Mouse (Mus musculus): ENCODE results near the gene Prickle2. TPM values are rescaled to one million over a fixed set of nuclear protein-coding genes. Genes with fewer than 3 reads are reported as not detected.
A peak's percentile ranks its signal among the peaks of the same experiment; 100 is the strongest.

Gene Prickle2
- total RNA-seq, 2 experiments from 2014 or later, result 208 to 212 TPM

DNA sequence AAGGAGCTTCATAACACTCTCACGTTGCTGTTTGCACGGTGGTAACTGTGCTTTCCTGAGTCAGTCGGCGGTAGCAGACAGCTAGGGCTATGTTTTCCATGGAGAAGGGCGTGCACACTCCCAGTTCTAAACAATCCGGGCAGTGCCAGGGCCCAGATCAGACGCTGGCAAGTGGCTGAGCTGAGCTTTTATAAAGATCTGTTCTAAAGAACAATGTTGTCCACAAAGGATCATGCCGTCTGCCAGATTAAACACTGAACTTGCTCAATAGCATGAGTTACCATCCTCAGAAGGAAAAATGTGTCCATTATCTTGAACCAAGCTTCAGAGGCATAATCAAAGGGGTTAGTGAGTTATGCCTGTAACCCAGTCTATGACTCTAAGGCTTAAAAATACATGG, 300.4 kb downstream of the Prickle2 start:
- Histone ChIP-seq H3K27ac (peak overlapping the region; percentile 53), H3K4me3 (no peak overlapping the region)
- TF ChIP-seq CTCF (conservative IDR thresholded peaks at IDR 0.05), result no peak
- no peak for DNase-seq (ENCODE audit: low spot score in 2 of 2)

DNA sequence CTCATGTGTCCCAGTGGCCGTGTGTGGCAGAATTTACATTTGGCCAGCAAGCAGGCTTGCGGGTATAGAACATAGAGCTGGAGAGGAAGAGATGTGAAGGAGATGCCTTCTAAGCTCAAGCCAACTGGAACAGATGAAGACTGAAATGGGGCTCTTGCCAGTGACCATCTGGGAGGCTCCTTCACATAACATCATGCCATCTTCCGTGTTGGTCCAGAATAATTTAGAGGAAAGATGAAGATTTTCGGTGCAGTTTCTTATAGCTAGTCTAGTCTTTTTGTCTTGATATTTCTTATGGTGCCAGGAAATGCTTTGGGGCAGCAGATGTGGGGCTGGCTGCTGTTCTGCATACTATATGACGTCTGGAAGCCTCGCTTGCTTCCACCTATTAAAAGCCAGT, 308.1 kb downstream of the Prickle2 start:
- no peak for TF ChIP-seq CTCF (conservative IDR thresholded peaks at IDR 0.05)
- DNase-seq (ENCODE audit: low spot score in 2 of 2), result peak in 1 of 2 experiments; percentile 51
- H3K27ac ChIP-seq, result peak overlapping the region; percentile 71; the same call in 1 of the 2 replicates

DNA sequence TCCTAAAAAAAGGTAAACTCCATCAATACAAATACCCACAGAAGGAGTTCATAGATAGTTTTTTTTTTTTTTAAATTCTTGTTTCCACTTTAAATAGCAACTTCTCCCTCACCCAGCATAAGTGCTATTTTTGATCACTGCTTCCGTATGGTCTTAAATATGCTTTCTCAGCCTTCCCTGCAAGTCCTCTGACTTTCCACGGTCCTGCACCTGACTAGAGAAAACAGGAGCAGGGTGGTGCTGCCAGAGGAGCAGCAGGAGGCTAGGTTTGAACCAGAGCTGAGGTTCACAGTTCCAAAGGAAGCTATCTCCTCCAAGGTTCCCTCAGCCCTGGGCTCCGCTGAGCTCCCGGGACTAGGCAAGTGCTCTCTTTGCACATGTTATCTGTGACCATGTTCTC, 310.4 kb downstream of the Prickle2 start:
- H3K4me3 ChIP-seq, result no peak overlapping the region
- no peak for DNase-seq (ENCODE audit: low spot score in 2 of 2)
- TF ChIP-seq CTCF (conservative IDR thresholded peaks at IDR 0.05), result no peak
- peak overlapping the region; percentile 71 for H3K27ac ChIP-seq

More for the DNA sequence above, 308.1 kb downstream of the Prickle2 start:
- no peak overlapping the region for H3K4me3 ChIP-seq

DNA sequence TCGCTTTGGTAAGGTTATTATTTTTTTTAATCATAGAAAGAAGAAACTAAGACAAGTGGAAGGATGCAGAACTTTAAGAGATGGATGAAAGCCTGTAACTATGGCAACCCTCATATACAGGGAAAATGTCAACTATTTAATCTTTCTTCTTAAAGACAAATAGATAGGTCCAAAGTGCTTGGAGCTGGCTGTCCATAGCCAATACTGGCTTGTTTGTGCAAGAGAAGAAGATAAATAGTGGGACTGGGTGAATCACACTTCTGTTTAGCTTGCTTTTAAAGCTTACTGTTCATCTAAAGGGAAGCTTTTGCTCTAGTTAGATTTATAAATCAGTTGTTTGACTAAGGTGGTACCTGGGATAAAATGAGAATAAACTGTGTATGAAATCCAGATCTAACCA, 310.8 kb downstream of the Prickle2 start:
- no peak for DNase-seq (ENCODE audit: low spot score in 2 of 2)
- peak overlapping the region; percentile 71; the same call in 1 of the 2 replicates for H3K27ac ChIP-seq

DNA sequence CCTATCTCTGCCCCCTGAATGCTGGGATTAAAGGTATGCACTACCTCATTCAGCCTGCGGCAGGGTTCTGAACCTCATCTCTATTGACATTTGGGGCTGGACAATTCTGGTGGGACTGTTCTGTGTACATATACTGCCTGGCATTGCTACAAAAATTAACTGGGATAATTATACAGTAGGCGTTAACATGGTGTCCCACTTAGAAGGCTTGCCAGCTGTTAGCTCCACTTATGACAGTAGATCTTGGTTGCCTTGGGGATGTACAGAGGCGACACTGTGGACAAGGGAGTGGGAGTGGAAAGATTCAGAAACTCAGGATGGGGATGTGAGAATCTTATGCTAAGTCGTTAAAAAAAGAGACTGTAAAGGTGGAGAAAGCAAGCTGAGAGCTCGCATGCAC, 311.3 kb downstream of the Prickle2 start:
- no peak for DNase-seq (ENCODE audit: low spot score in 2 of 2)
- Histone ChIP-seq H3K4me3 (no peak overlapping the region), H3K27ac (peak overlapping the region; percentile 46; the same call in 1 of the 2 replicates)
- no peak for TF ChIP-seq CTCF (conservative IDR thresholded peaks at IDR 0.05)

More for the DNA sequence above, 310.8 kb downstream of the Prickle2 start:
- TF ChIP-seq CTCF (conservative IDR thresholded peaks at IDR 0.05), result no peak
- no peak overlapping the region for H3K4me3 ChIP-seq

DNA sequence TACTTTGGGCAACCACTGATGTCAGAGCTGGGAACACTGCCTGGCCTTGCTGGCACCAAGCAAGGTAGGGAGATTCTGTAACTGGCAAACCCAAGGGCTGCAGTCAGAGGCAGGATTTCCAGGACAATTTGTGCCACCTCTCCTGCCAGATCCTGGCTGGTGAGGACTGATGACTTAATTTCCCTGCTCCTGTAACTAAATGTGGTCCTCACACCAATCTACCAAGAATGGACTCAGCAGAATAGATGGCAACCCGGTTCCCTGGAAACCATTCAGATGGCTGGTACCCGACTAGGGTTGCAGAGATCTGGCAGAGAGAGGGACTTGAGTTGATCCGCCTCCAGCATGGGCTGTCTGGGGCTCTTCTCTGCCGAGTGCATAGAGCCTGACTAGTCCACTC, 315.6 kb downstream of the Prickle2 start:
- peak overlapping the region; percentile 64 for H3K27ac ChIP-seq
- peak in 1 of 2 experiments; percentile 48 for DNase-seq (ENCODE audit: low spot score in 2 of 2)
- TF ChIP-seq CTCF (conservative IDR thresholded peaks at IDR 0.05), result no peak
- H3K4me3 ChIP-seq, result no peak overlapping the region

DNA sequence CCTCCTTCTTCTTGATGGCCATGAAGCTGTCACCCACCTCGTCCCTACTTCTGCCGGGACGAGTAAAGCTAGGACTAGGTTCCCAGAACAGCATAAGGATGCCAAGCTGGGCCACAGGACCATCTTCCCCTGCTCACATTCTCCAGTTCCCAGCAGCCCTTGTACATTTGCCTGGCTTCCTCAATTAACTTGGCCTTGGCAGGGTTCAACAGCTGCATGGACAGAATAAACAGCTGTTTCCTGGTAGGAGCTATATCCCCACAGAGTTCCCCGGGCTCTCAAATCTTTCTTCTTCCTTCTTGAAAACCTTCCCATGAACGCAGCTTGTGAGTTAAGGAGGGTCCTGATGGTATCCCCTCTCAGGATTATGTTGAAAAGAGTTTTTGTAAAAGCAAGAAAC, 317.3 kb downstream of the Prickle2 start:
- TF ChIP-seq CTCF (conservative IDR thresholded peaks at IDR 0.05), result no peak
- DNase-seq (ENCODE audit: low spot score in 2 of 2), result no peak
- Histone ChIP-seq H3K27ac (no peak overlapping the region), H3K4me3 (no peak overlapping the region)

DNA sequence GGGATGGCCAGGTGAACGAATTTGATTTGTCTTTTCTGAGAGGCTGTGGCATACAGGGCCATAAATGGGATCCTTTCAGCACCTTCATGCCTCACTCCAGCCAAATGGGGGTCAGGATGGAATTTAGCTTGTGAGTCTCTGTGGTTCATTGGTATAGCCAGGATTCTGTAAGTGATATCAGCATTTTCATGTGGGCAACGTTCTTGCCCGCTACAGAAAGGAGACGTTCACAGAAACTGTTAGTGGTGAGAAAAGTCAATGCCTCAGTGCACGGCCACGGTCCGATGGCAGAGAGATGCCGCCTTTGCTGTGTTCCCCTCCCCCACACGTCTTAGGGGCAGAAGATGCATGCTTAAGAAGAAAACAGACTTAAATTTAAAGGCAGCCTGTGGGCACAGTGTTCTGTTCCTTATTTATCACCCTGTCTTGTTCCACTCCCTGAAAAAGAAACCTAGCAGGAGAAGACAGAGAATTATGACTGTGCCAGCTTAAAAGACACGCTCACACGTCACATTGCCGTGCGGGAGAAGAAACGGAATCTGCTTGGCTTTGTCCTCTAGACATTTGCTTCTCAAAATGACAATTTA, 322.7 kb downstream of the Prickle2 start:
- H3K27ac ChIP-seq, result peak overlapping the region; percentile 40; the same call in 1 of the 2 replicates
- peak in 1 of 2 experiments; percentile 25 for DNase-seq (ENCODE audit: low spot score in 2 of 2)
- TF ChIP-seq CTCF (conservative IDR thresholded peaks at IDR 0.05), result no peak
- H3K4me3 ChIP-seq, result no peak overlapping the region

DNA sequence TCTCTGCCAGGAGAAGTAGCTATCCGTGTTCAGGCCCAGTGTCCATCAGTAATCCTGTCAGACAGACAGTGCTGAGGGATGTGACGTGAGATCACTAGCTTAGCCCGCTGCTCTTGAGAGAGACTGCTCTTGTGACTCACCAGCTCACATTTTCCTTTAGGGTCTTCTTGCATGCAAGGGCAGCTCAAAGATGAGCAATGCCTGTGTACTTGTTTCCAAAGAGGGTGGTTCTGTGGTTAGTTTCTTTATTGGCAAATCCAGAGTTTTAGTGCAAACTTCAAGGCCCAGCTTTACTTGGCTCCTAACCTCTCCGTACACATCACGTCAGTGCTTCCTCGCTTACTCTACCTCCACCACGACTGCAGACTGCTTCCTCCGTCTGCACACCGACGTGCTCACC, 324.9 kb downstream of the Prickle2 start:
- H3K4me3 ChIP-seq, result no peak overlapping the region
- no peak for DNase-seq (ENCODE audit: low spot score in 2 of 2)
- TF ChIP-seq CTCF (conservative IDR thresholded peaks at IDR 0.05), result no peak
- peak overlapping the region; percentile 10; the same call in 1 of the 2 replicates for H3K27ac ChIP-seq

DNA sequence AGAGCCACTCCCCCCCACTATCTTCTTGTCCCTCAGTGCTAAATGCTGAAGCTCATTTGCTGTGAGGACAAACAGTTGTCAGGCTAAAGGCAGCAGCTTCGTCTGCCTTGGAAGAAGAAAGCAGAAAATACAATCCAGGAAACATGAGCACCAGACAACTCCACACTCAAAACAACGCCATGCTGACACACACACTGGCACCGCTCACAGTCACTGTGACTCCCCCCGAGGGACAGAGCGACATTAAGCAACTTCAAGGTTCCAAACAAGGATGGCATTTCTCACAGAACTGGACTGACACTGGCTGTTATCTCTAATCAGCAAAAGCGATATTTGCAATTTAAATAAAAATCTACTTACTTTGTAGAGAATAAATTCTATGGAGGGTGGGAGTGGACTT, 331.1 kb downstream of the Prickle2 start:
- H3K4me3 ChIP-seq, result no peak overlapping the region
- no peak for TF ChIP-seq CTCF (conservative IDR thresholded peaks at IDR 0.05)
- DNase-seq (ENCODE audit: low spot score in 2 of 2), result no peak
- no peak overlapping the region for H3K27ac ChIP-seq

DNA sequence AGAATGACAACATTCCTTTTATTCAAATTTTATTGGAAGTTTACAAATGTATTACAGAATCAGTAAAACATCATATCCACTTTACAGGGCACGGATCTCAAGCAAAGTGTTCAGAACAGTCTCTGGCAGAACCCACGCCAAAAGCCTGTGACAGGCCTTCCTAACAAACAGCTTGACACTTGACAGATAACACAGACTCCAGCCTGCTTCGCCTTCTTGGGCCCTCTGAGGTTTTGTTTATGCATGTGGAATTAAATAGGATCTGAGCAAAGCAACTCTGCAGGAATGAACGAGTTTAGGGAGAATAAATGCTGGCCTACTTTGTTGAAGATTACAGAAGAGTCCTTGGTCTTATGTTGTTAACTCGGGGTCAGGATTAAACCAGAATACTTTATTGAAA, 335.1 kb downstream of the Prickle2 start:
- Histone ChIP-seq H3K4me3 (no peak overlapping the region), H3K27ac (no peak overlapping the region)
- no peak for DNase-seq (ENCODE audit: low spot score in 2 of 2)
- TF ChIP-seq CTCF (conservative IDR thresholded peaks at IDR 0.05), result no peak

DNA sequence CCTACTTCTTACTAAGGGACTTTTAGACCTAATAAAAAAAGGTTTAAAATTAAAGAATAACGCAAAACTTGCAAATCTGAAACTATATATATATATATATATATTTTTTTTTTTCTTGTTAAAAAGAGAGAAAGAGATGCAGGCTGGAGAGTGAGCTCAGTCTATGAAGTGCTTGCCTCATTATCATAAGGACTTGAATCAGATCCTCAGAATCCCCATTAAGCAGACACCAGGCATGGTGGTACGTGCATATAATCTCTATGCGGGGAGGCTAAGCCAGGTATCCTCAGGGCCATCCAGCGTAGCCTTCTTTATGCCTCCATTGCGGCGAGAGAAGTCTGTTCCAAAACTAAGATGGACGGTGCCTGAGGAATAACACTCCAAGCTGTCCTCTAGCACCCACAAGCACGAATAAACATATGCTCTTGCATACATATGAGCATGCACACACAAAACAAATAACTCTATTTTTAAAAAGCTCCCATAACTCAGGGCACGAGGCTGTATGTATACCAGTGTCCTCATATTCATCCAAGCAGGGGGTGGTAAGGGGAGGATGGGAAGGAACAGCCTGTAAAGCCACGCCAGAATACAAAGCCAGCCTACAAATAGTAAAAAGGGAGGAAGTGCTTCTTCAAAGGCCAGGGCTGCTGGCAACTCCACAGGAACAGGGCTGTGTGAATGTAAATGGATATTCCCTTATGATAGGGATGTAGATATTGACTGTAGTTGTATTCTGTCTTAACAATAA, 358.5 kb downstream of the Prickle2 start:
- Histone ChIP-seq H3K4me3 (no peak overlapping the region), H3K27ac (no peak overlapping the region)
- DNase-seq (ENCODE audit: low spot score in 2 of 2), result no peak
- no peak for TF ChIP-seq CTCF (conservative IDR thresholded peaks at IDR 0.05)

DNA sequence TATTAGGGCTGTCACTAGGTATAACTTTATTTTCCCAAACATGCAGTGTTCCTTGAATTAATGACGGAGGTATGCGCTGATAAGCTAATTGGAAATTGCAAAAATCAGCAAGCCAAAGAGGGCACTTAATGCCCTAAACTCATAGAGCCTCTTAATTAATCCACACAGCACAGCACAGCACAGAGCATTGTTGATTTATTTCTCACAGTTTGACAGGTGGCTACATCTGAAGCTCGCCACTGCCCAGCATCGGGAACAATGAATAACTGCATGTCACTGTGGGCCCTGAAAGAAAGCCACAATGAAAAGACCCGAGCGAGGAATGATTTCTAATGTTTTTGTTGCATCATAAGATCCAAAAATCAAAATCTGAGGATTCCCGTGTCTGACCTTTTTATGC, 359.2 kb downstream of the Prickle2 start:
- TF ChIP-seq CTCF (conservative IDR thresholded peaks at IDR 0.05), result no peak
- Histone ChIP-seq H3K27ac (no peak overlapping the region), H3K4me3 (no peak overlapping the region)
- DNase-seq (ENCODE audit: low spot score in 2 of 2), result no peak

DNA sequence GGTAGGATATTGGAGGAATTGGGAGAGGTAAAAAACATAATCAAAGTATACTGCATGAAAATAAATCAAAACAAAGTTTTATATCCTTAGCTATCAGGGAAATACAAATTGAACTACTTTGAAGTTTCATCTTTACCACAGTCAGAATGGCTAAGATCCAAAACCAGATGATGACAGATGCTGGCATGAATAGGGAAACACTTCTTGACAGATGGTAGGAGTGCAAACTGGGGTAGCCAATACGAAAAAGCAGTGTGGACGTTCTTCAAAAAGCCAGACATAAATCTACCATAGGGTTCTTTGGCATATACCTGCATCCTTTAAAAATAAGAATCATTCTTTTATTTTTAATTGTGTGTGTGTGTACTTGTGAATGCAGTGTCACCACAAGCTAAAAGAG, 360.8 kb downstream of the Prickle2 start:
- TF ChIP-seq CTCF (conservative IDR thresholded peaks at IDR 0.05), result no peak
- H3K27ac ChIP-seq, result no peak overlapping the region
- no peak for DNase-seq (ENCODE audit: low spot score in 2 of 2)
- no peak overlapping the region for H3K4me3 ChIP-seq
